Mouse (Mus musculus) C2C12 (cell line): ENCODE measurements around the gene Smtnl2. TPM values are rescaled to one million over a fixed set of nuclear protein-coding genes. Genes with fewer than 3 reads are reported as not detected.

Experiments used
- H3K27me3 ChIP-seq: one replicate; pipeline ENCODE4 v1.6.1; 2011; ENCODE audit not compliant: control insufficient read depth, insufficient read depth, insufficient read length
- H3K36me3 ChIP-seq: one replicate; pipeline ENCODE4 v1.6.1; 2011; ENCODE audit not compliant: control insufficient read depth, insufficient read depth
- H3K4me3 ChIP-seq: one replicate; pipeline ENCODE4 v1.5.1; 2011; ENCODE audit warnings: mild to moderate bottlenecking, control low read depth; ENCODE audit not compliant: poor library complexity, insufficient read depth, severe bottlenecking
- H3K79me2 ChIP-seq: one replicate; pipeline ENCODE4 v1.6.1; 2011; ENCODE audit not compliant: control insufficient read depth, insufficient read depth
- H3K79me3 ChIP-seq: one replicate; pipeline ENCODE4 v1.6.1; 2011; ENCODE audit warnings: low read depth, control low read depth
- H3ac ChIP-seq: one replicate; pipeline ENCODE3; 2011; ENCODE audit warnings: low read depth; ENCODE audit not compliant: control insufficient read depth, insufficient read length
- CEBPB ChIP-seq: IDR thresholded peaks from one replicate; pipeline ENCODE4 v1.6.1; 2011; ENCODE audit warnings: low read depth, mild to moderate bottlenecking, control low read depth, moderate library complexity
- CTCF ChIP-seq: IDR thresholded peaks from one replicate; pipeline ENCODE4 v1.5.1; 2011; ENCODE audit not compliant: control insufficient read depth, insufficient read depth, insufficient read length
- FOSL1 ChIP-seq: IDR thresholded peaks from one replicate; pipeline ENCODE4 v1.8.0; 2011; ENCODE audit warnings: mild to moderate bottlenecking, low read length; ENCODE audit not compliant: poor library complexity, insufficient read depth, severe bottlenecking
- MAX ChIP-seq: IDR thresholded peaks from one replicate; pipeline ENCODE4 v1.6.1; 2011; ENCODE audit warnings: mild to moderate bottlenecking, control low read depth
- MYOD1 ChIP-seq: IDR thresholded peaks from one replicate; pipeline ENCODE4 v1.6.1; 2011; ENCODE audit warnings: low read depth; ENCODE audit not compliant: control insufficient read depth, insufficient read length
- MYOG ChIP-seq: IDR thresholded peaks from one replicate; pipeline ENCODE4 v1.6.1; 2011; ENCODE audit not compliant: control insufficient read depth, insufficient read length; ENCODE audit errors: extremely low read depth
- USF1 ChIP-seq: IDR thresholded peaks from one replicate; pipeline ENCODE4 v1.6.1; 2011; ENCODE audit warnings: low read depth, mild to moderate bottlenecking, control low read depth, moderate library complexity
- polyA plus RNA-seq: library from polyadenylated mRNA; unstranded; fragments of >200 nt; fragmentation: generic; extraction: Trizol; gene quantifications from one replicate; pipeline ENCODE4 v1.2.1, GENCODE M21; 2012; ENCODE audit warnings: missing spikeins

Gene Smtnl2
- polyA plus RNA-seq, 1 experiment, result 0.04 TPM

DNA sequence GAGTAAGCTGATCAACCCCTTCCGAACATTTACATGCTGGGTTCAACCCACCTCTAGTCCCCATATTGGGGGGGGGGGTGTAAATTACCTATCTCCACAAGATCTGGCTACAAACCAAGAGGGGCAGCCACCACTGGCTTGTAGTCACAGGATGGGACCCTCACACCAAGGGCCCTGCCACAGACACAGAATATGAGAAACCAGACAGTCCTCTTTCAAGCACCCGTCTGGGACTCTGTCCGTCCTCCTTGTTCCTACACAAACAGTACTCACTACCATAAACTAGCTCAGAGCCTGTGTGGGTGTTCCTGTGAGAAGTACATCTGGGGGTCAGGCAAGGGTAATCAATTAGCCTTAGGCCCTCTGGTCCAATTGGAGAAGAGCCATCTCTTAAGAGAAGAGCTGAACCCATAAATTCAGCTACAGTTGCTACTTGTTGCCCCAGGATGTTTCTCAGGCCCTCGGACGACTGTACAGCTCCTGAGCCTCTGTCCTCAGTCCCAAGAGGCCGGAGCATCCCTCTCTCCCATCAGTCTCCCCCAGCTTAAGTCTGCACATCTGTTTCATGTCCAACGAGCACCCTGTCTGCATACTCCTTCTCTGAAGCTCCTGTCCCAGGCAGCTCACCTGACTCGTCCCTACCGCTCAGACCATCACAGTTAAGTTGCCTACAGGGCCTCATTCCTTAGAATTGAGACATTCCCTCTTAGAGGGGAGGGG is 2.9 kb downstream of the Smtnl2 start:
- Histone ChIP-seq H3K27me3 (peaks cover 86% of the 10 kb centered on the region), H3K4me3 (no peak overlapping the region), H3K79me2 (no peaks in the 10 kb centered on the region), H3K36me3 (no peaks in the 10 kb centered on the region), H3K79me3 (no peaks in the 10 kb centered on the region), H3ac (no peak overlapping the region)
- TF ChIP-seq MYOD1 (no peak), MYOG (no peak), CTCF (no peak), USF1 (no peak), MAX (no peak), FOSL1 (no peak), CEBPB (no peak)

DNA sequence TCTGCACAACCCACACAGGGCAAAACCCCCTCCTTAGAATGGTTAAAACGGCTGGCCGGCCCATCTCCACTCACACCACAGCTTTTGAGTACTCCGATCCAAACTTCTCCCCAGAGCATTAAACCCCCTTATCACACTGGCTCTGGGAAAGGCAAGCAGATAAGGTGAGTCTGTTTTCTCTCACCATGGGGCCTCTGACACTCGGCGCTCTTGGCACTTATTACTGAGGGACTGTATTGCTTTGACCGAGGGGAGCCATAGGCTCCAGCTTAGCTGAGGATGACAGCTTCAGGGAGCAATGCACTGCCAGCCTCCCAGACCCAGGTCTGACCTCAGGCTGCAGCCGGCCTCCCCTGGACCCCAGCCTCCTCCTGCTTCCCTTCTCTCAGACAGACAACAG is 3.9 kb downstream of the Smtnl2 start:
- H3K79me2 ChIP-seq, result no peaks in the 10 kb centered on the region
- H3K36me3 ChIP-seq, result no peaks in the 10 kb centered on the region
- H3ac ChIP-seq, result no peak overlapping the region
- H3K4me3 ChIP-seq, result no peak overlapping the region
- H3K79me3 ChIP-seq, result no peaks in the 10 kb centered on the region
- TF ChIP-seq MYOD1, result no peak
- TF ChIP-seq USF1, result no peak
- TF ChIP-seq FOSL1, result no peak
- TF ChIP-seq CTCF, result no peak
- no peak for TF ChIP-seq CEBPB
- no peak for TF ChIP-seq MAX
- no peak for TF ChIP-seq MYOG
- peaks cover 86% of the 10 kb centered on the region for H3K27me3 ChIP-seq

DNA sequence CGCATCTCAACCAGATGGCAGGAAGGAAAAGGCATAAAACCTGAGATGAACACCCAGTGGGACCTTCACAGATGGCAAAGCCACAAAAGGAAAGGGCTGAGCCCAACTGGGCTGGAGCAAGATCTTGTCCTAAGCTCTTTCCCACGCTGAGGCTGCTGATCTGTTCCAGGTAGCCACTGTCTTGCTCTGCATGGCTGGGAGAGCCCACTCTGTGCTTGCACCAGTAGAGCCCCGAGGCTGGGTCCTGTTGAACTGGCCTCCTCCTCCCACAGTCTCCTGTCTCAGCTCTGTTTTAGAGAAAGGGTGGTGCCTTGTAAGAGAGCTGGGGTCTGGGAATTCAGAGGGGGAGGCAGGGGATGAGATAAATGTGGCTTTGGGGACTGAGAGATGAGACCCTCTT is 4.4 kb downstream of the Smtnl2 start:
- Histone ChIP-seq H3K79me3 (no peaks in the 10 kb centered on the region), H3K36me3 (no peaks in the 10 kb centered on the region), H3K79me2 (no peaks in the 10 kb centered on the region), H3K4me3 (no peak overlapping the region), H3K27me3 (peaks cover 89% of the 10 kb centered on the region), H3ac (no peak overlapping the region)
- TF ChIP-seq MYOG (no peak), FOSL1 (no peak), MYOD1 (no peak), CEBPB (no peak), CTCF (no peak), MAX (no peak), USF1 (no peak)

DNA sequence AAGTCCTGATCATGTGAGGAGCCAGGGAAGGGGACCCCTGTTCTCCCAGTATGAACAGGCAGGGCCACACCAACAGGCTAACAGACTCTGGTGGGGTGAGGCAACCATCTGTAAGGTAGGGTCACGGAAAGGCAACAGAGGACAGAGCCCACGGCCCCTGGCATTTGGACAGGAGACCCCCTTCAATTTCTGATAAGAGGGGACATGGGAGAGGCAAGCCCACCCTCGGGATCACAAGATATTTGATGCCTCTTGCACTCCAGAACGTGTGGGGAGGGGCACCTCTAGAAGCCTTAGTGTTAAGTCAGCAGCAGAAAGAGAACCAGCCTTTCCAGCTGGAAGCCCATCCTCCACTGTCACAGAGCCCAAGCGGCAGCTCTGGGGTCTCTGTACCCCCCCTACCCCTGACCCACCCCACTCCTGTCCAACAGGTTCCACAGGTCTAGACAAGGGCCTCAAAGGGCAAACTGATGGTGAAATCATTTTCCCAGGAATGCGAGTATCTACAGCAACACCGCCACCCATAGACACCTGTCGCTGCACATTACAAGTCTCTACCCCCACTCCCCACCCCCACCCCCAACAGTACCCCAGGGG is 5.3 kb downstream of the Smtnl2 start:
- Histone ChIP-seq H3K27me3 (peaks cover 90% of the 10 kb centered on the region), H3K79me3 (no peaks in the 10 kb centered on the region), H3K79me2 (no peaks in the 10 kb centered on the region), H3K36me3 (no peaks in the 10 kb centered on the region), H3K4me3 (no peak overlapping the region), H3ac (no peak overlapping the region)
- TF ChIP-seq CEBPB, result no peak
- no peak for TF ChIP-seq MYOD1
- no peak for TF ChIP-seq USF1
- TF ChIP-seq MAX, result no peak
- no peak for TF ChIP-seq FOSL1
- TF ChIP-seq MYOG, result no peak
- TF ChIP-seq CTCF, result no peak

DNA sequence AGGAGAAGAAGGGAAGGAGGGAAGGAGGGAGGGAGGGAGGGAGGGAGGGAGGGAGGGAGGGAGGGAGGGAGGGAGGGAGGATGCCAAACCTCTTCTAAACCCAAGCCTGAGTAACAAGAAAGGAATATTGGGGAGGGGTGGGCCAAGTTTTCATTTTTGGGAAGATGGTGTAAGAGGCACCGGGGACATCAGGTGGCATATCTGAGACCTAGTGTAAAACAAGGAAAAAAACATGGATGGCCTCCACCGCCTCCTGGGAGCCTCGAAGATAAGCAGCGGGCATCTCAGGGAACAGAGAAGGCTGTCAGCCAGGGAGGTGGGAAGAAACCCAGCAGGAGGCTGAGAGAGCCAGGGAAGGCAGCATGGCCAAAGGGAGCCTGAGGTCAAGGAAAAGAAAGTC is 6.0 kb downstream of the Smtnl2 start:
- Histone ChIP-seq H3K27me3 (peaks cover 88% of the 10 kb centered on the region), H3K79me2 (no peaks in the 10 kb centered on the region), H3K4me3 (no peak overlapping the region)

DNA sequence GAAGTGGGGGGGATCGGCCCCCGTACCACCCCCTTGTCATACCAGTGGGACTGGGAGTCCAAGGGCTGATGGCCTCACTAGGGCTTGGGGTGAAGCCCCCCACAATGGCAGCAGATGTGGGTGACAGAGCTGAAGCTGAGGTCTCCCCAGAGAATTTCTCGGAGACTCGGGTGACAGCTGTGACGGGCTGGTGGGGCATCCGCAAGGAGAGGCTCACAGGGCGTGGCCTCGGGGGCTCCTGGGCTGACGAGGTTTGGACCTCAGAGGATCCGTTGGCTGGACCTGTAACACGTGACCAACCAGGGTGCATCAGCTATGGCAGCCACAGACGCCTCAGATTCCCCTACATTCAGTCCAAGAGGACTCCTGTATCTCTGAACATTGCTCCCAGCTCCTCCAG is 8.5 kb downstream of the Smtnl2 start:
- H3K79me2 ChIP-seq, result no peaks in the 10 kb centered on the region
- no peak overlapping the region for H3ac ChIP-seq
- H3K36me3 ChIP-seq, result no peaks in the 10 kb centered on the region
- TF ChIP-seq CTCF, result no peak
- no peak for TF ChIP-seq FOSL1
- no peak for TF ChIP-seq MYOD1
- TF ChIP-seq USF1, result no peak
- TF ChIP-seq MAX, result no peak
- TF ChIP-seq CEBPB, result no peak
- TF ChIP-seq MYOG, result no peak
- no peak overlapping the region for H3K4me3 ChIP-seq
- H3K27me3 ChIP-seq, result peaks cover 70% of the 10 kb centered on the region
- H3K79me3 ChIP-seq, result no peaks in the 10 kb centered on the region

More for the DNA sequence above, 6.0 kb downstream of the Smtnl2 start:
- no peak overlapping the region for H3ac ChIP-seq
- TF ChIP-seq CEBPB (no peak), MYOG (no peak), FOSL1 (no peak), MYOD1 (no peak), CTCF (no peak)
- H3K36me3 ChIP-seq, result no peaks in the 10 kb centered on the region
- no peaks in the 10 kb centered on the region for H3K79me3 ChIP-seq
